Mouse (Mus musculus) kidney, adult 18-20 months (tissue): ENCODE measurements around the gene Gimd1.

Experiments
- DNase-seq: peaks from one replicate; pipeline ENCODE4 v3.0.0; 2021

Gimd1 gene

GRCm38 (mm10) chr3:132629601-132630239, at the start of gene Gimd1:
TSS of gene Gimd1 (plus strand) at chr3:132629820.
- no peak for DNase-seq

GRCm38 (mm10) chr3:132581198-132581597, 48.4 kb upstream of the Gimd1 start:
- DNase-seq, result no peak

- no peak for DNase-seq
Observed at GRCm38 (mm10) chr3:132582339-132582738, 47.3 kb upstream of the Gimd1 start.

- no peak for DNase-seq
Observed at GRCm38 (mm10) chr3:132585122-132585972, 44.3 kb upstream of the Gimd1 start.

- DNase-seq, result no peak
Observed at GRCm38 (mm10) chr3:132588146-132588545, 41.5 kb upstream of the Gimd1 start.

GRCm38 (mm10) chr3:132590010-132590409, 39.6 kb upstream of the Gimd1 start:
- DNase-seq, result no peak

- no peak for DNase-seq
Observed at GRCm38 (mm10) chr3:132590604-132591003, 39.0 kb upstream of the Gimd1 start.

GRCm38 (mm10) chr3:132628741-132629140, 879 bp upstream of the Gimd1 start:
- no peak for DNase-seq

GRCm38 (mm10) chr3:132633261-132633660, 3.6 kb downstream of the Gimd1 start:
- DNase-seq, result no peak

- no peak for DNase-seq
Observed at GRCm38 (mm10) chr3:132637080-132637479, 7.5 kb downstream of the Gimd1 start.

- no peak for DNase-seq
Observed at GRCm38 (mm10) chr3:132644071-132644470, 14.5 kb downstream of the Gimd1 start.

GRCm38 (mm10) chr3:132646814-132647213, 17.2 kb downstream of the Gimd1 start:
- no peak for DNase-seq

GRCm38 (mm10) chr3:132649368-132649767, 19.7 kb downstream of the Gimd1 start:
- no peak for DNase-seq

GRCm38 (mm10) chr3:132650191-132650590, 20.6 kb downstream of the Gimd1 start:
- no peak for DNase-seq

- DNase-seq, result no peak
Observed at GRCm38 (mm10) chr3:132651776-132652175, 22.2 kb downstream of the Gimd1 start.

GRCm38 (mm10) chr3:132653959-132654358, 24.3 kb downstream of the Gimd1 start:
- no peak for DNase-seq

- DNase-seq, result no peak
Observed at GRCm38 (mm10) chr3:132655955-132656354, 26.3 kb downstream of the Gimd1 start.

- no peak for DNase-seq
Observed at GRCm38 (mm10) chr3:132677494-132677893, 47.9 kb downstream of the Gimd1 start.

- peak; percentile 97 for DNase-seq
Observed at GRCm38 (mm10) chr3:132683447-132684230, 54.0 kb downstream of the Gimd1 start, which contains the start of gene Tbck. TSS of gene Tbck (plus strand) at chr3:132684144.

GRCm38 (mm10) chr3:132684231-132684928, 54.8 kb downstream of the Gimd1 start, which contains the start of gene Aimp1:
TSS of gene Aimp1 (minus strand) at chr3:132684370.
- no peak for DNase-seq
